Mouse (Mus musculus) embryonic facial prominence, embryonic 15.5 days (tissue): ENCODE measurements around the gene Inafm2. TPM values are rescaled to one million over a fixed set of nuclear protein-coding genes. Genes with fewer than 3 reads are reported as not detected.

Source experiments
- ATAC-seq: fragments of 200-750 bp; cut with Nextera tagmentation; 2 replicates; pipeline ENCODE4 v1.8.0; 2017; ENCODE audit warnings: low read depth, moderate TSS enrichment; ENCODE audit not compliant: insufficient number of reproducible peaks, low FRiP score, low TSS enrichment
- H3K27ac ChIP-seq: fragments of 300-500 bp; sonication (generic); replicated peaks from 2 replicates; pipeline ENCODE4 v1.5.1; 2015; ENCODE audit warnings: mild to moderate bottlenecking, inconsistent platforms
- H3K27me3 ChIP-seq: fragments of 300-500 bp; sonication (generic); 2 replicates; pipeline ENCODE4 v1.6.1; 2015; ENCODE audit warnings: inconsistent platforms
- H3K36me3 ChIP-seq: fragments of 300-500 bp; sonication (generic); 2 replicates; pipeline ENCODE4 v1.6.1; 2015; ENCODE audit warnings: mild to moderate bottlenecking, inconsistent platforms
- H3K4me1 ChIP-seq: fragments of 300-500 bp; sonication (generic); 2 replicates; pipeline ENCODE4 v1.6.1; 2015; ENCODE audit warnings: inconsistent platforms
- H3K4me2 ChIP-seq: fragments of 300-500 bp; sonication (generic); replicated peaks from 2 replicates; pipeline ENCODE4 v1.6.1; 2015; ENCODE audit warnings: mild to moderate bottlenecking, inconsistent platforms
- H3K4me3 ChIP-seq: fragments of 300-500 bp; sonication (generic); replicated peaks from 2 replicates; pipeline ENCODE4 v1.5.1; 2015; ENCODE audit warnings: mild to moderate bottlenecking, inconsistent platforms
- H3K9ac ChIP-seq: fragments of 300-500 bp; sonication (generic); 2 replicates; pipeline ENCODE4 v1.6.1; 2015; ENCODE audit warnings: inconsistent platforms
- H3K9me3 ChIP-seq: fragments of 300-500 bp; sonication (generic); replicated peaks from 2 replicates; pipeline ENCODE4 v1.6.1; 2016; ENCODE audit warnings: inconsistent platforms
- WGBS: fragments of 180-500 bp; shearing (Covaris S2); methylation state at CpG from one replicate; pipeline ENCODE4 v1.1.7; 2015; 5-methylcytosine and 5-hydroxymethylcytosine counted together
- polyA plus RNA-seq: library from polyadenylated mRNA; unstranded; fragments of >200 nt; fragmentation: Nextera tagmentation; extraction: Ambion mirVana; gene quantifications from 2 replicates; pipeline ENCODE4 v1.2.1, GENCODE M21; 2015

Gene Inafm2
- polyA plus RNA-seq, 1 experiment from 2014 or later = 15.9 TPM

DNA sequence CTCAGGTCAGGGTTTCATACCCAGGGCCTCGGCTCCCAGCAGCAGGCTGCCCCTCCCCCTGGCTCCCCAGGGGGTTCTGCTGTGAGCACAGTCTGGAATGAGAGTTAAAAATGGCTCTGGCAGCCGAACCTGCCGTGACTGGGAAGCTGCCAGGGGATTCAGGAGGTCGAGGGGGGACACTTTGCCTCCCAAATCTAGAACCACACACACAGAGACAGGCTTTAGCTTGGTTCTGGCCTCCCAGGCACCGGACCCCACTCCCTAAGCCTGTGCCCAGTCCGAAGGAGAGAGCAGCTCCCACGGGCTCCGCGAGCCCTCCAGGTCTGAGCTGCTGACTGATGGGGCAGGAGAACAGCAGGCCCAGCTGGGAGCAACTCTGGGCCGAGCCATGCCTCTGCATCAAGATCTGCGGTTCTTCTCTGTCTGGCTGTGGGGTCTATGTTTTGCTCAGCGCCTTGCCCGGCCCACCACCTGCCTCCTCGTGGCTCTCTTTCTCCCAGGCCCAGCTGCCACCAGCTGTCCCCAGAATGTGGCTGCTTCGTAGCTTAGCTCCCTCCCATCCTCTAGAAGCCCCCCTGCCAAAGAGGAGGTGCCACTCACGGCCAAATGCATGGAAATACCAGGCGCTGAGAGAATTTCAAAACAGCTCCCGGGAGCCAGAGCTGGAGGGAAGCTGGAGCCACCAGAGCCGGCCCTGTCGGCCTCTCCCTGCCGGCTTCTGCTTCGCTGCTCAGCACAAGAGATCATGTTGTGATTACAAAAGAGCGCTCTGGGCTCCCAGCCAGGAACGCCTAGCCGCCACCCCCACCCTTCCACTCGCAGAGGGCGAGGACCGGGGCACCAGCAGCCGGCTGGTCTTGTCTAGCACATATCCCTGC is 16.6 kb downstream of the Inafm2 start, which contains the start of gene Ccdc9b:
Gene Ccdc9b (minus strand): TSS at position 756 of the 878 bp plus-strand sequence.
- peaks cover 51% of the 10 kb centered on the region for H3K4me1 ChIP-seq
- 4% methylated on average over 29 of the region's 29 CpGs for WGBS
- peak within 1 kb of the TSS; percentile 50 for H3K4me2 ChIP-seq
- peak within 1 kb of the TSS; percentile 91 for H3K27ac ChIP-seq
- H3K27me3 ChIP-seq = no peaks in the 10 kb centered on the region; the same call in 1 of the 2 replicates
- peak within 1 kb of the TSS; percentile 21; the same call in 1 of the 2 replicates for H3K9ac ChIP-seq
- H3K9me3 ChIP-seq = no peaks in the 10 kb centered on the region
- peak within 1 kb of the TSS; percentile 21 for H3K4me3 ChIP-seq
- peak; percentile 71 for ATAC-seq
- H3K36me3 ChIP-seq = no peaks in the 10 kb centered on the region

DNA sequence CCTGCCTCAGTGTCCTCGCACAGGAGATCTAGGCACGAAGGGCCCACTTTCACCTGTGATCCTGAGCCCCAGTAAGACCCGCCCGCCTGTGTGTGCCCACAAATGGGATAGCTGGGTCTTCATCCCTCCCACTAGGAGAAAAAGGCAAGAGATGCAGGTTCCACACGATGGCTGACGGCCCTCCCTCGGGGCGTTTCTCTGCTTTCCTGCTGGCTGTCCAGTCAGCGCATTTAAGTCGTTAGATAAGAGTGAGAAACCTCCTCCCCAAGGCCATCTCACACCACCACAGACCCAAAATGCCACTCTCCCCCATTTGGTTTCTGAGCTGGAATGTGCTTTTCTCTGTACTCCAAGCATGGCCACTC is 17.2 kb downstream of the Inafm2 start:
- Histone ChIP-seq H3K9me3 (no peaks in the 10 kb centered on the region), H3K4me2 (peak overlapping the region; percentile 50), H3K27me3 (no peaks in the 10 kb centered on the region; the same call in 1 of the 2 replicates), H3K27ac (peak overlapping the region; percentile 91), H3K4me1 (peaks cover 47% of the 10 kb centered on the region), H3K4me3 (peak overlapping the region; percentile 21; the same call in 1 of the 2 replicates), H3K36me3 (no peaks in the 10 kb centered on the region), H3K9ac (0 out of 2 replicates have a peak overlapping the region, but pooled peaks have one; percentile 21)
- 20% methylated on average over 10 of the region's 10 CpGs for WGBS
- no peak for ATAC-seq

- H3K4me2 ChIP-seq = no peak overlapping the region
- H3K9ac ChIP-seq = no peak overlapping the region
- no peaks in the 10 kb centered on the region; the same call in 1 of the 2 replicates for H3K27me3 ChIP-seq
- 67% methylated on average over 7 of the region's 7 CpGs for WGBS
- no peak for ATAC-seq
- H3K4me3 ChIP-seq = no peak overlapping the region
- H3K4me1 ChIP-seq = peaks cover 42% of the 10 kb centered on the region
- peak overlapping the region; percentile 91 for H3K27ac ChIP-seq
- H3K9me3 ChIP-seq = no peaks in the 10 kb centered on the region
- no peaks in the 10 kb centered on the region for H3K36me3 ChIP-seq
Measured at GRCm38 (mm10) chr2:118763469-118763868, 17.9 kb downstream of the Inafm2 start.

GRCm38 (mm10) chr2:118764094-118764831 is 18.7 kb downstream of the Inafm2 start:
- WGBS = 12% methylated on average over 11 of the region's 11 CpGs
- H3K36me3 ChIP-seq = no peaks in the 10 kb centered on the region
- no peak overlapping the region for H3K27ac ChIP-seq
- no peaks in the 10 kb centered on the region for H3K9me3 ChIP-seq
- peaks cover 37% of the 10 kb centered on the region for H3K4me1 ChIP-seq
- H3K27me3 ChIP-seq = no peaks in the 10 kb centered on the region; the same call in 1 of the 2 replicates
- 0 out of 2 replicates have a peak overlapping the region, but pooled peaks have one; percentile 17 for H3K4me2 ChIP-seq
- no peak for ATAC-seq
- no peak overlapping the region for H3K4me3 ChIP-seq
- H3K9ac ChIP-seq = no peak overlapping the region

- no peaks in the 10 kb centered on the region for H3K36me3 ChIP-seq
- peaks cover 33% of the 10 kb centered on the region for H3K4me1 ChIP-seq
- H3K27me3 ChIP-seq = no peaks in the 10 kb centered on the region
- 70% methylated on average over 5 of the region's 5 CpGs for WGBS
- no peaks in the 10 kb centered on the region for H3K9me3 ChIP-seq
- H3K4me2 ChIP-seq = no peak overlapping the region
- ATAC-seq = no peak
- no peak overlapping the region for H3K27ac ChIP-seq
- H3K9ac ChIP-seq = no peak overlapping the region
- no peak overlapping the region for H3K4me3 ChIP-seq
Measured at GRCm38 (mm10) chr2:118764875-118765274, 19.3 kb downstream of the Inafm2 start.

DNA sequence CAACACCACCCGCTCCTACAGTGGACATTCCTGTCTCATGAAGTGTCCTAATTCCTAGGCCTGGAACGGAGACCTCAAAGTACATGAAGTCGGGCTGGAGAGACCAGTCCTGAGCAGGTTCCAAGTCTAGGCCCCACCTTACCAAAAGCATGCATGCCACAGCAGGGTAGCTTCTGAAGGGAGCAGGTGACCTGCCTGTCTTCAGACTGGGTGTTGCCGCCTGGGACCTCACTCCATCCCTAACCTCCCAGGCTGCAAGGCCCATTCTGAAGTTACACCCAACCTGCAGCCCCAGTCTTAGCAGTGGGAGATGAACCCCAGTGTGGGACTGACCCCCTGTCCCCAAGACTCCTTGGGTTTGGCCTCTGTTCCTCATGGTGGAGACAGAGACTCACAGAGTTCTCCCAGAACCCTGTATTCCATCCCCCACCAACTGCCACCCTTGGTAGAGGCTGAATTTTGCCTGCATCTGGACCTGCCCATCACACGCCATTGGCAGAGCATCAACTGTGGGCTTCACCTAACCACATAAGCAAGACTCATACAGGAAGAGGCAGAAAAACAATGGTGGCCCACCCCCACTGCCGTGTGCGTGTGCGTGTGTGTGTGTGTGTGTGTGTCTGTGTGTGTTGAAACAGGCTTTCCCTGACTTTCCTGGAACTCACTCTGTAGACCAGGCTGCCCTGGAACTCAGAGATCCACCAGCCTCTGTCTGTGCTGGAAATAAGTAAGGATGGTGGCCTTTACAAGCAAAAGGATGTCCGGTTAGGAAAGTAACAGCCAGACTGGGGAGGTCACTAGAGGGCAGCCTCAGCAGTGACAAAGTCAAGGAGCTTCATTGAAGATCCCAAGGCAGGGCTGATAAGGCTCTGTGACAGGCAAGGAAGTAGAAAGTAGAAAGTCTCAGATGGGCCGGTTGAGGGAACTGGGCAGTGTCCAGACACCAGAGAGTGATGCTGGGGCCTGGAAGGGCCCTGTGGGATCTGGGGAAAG is 20.8 kb downstream of the Inafm2 start:
- H3K9me3 ChIP-seq = no peaks in the 10 kb centered on the region
- no peak for ATAC-seq
- no peaks in the 10 kb centered on the region for H3K27me3 ChIP-seq
- no peak overlapping the region for H3K27ac ChIP-seq
- H3K36me3 ChIP-seq = no peaks in the 10 kb centered on the region
- H3K4me3 ChIP-seq = no peak overlapping the region
- WGBS = 68% methylated on average over 10 of the region's 10 CpGs
- peaks cover 27% of the 10 kb centered on the region for H3K4me1 ChIP-seq
- no peak overlapping the region for H3K9ac ChIP-seq
- no peak overlapping the region for H3K4me2 ChIP-seq

DNA sequence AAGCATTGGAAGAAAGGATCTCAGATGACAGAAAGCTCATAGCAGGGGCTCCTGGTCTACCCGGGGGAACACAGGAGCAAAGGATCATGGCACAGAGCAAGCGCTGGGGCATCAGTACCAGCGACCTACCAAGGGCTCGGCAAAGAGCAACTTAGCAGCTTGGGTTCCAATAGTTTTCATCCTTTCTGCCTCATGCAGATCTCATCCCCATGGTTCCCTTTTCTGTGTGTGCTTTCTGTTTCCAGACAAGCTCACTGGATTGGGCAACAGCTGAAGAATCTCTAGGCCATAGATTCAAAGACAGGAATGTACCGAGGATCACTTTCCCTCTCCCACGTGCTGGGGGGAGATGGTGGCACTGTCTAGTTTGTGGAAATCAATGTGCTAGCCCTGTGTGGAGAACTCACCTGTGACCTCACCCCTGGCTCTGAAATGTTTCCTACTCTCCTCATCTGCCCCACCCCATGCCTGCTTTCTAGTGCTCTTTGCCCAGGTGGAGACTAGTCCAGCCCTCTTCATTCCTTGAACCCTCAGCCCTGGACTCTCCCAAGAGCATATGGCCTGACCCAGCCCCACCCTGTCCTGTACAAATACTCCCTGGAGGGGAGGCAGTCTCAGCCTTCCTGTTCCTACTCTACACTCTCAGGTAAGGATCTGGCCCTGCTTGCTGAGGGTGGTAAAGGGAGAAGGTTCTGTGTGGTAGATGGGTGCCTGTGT is 26.8 kb downstream of the Inafm2 start, which contains the start of gene Phgr1:
Gene Phgr1 (plus strand): TSS at position 612 of the 717 bp plus-strand sequence.
- ATAC-seq = no peak
- Histone ChIP-seq H3K27ac (no peak within 1 kb of the TSS), H3K9ac (no peak within 1 kb of the TSS), H3K36me3 (no peaks in the 10 kb centered on the region), H3K9me3 (no peaks in the 10 kb centered on the region), H3K4me2 (no peak within 1 kb of the TSS), H3K4me1 (0 out of 2 replicates have a peak, but pooled peaks cover 5% of the 10 kb centered on the region), H3K27me3 (no peaks in the 10 kb centered on the region; the same call in 1 of the 2 replicates), H3K4me3 (no peak within 1 kb of the TSS)
- 74% methylated on average over 6 of the region's 6 CpGs for WGBS

- Histone ChIP-seq H3K27me3 (no peaks in the 10 kb centered on the region; the same call in 1 of the 2 replicates), H3K4me2 (no peak overlapping the region), H3K9me3 (no peaks in the 10 kb centered on the region), H3K36me3 (no peaks in the 10 kb centered on the region), H3K9ac (no peak overlapping the region), H3K4me1 (peaks cover 12% of the 10 kb centered on the region), H3K27ac (no peak overlapping the region), H3K4me3 (no peak overlapping the region)
- 71% methylated on average over 2 of the region's 2 CpGs for WGBS
- no peak for ATAC-seq
Measured at GRCm38 (mm10) chr2:118774536-118774935, 29.0 kb downstream of the Inafm2 start.

DNA sequence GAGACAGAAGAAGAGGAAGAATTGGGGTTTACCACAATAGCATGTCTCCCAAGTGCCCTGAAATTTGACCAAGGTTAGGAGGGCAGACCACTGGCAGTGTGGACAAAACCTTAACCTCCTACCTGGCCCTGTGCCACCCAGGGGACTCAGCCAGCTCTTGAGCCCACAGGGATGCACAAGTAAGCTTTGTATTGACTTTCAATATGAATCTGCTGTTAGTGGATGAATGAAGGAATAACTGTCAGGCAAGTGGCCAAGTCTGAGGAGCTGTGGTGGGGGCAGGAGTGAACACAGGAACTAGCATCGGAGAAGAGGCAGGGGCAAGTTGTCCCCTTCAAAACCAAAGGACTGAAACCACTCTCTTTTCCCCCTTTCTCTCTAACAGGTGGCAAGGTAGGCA is 29.8 kb downstream of the Inafm2 start:
- H3K27me3 ChIP-seq = peaks cover 2% of the 10 kb centered on the region; the same call in 1 of the 2 replicates
- H3K27ac ChIP-seq = no peak overlapping the region
- no peaks in the 10 kb centered on the region for H3K36me3 ChIP-seq
- H3K4me3 ChIP-seq = no peak overlapping the region
- no peak for ATAC-seq
- no peak overlapping the region for H3K4me2 ChIP-seq
- no peaks in the 10 kb centered on the region for H3K9me3 ChIP-seq
- WGBS = 56% methylated on average over 1 of the region's 1 CpGs
- H3K9ac ChIP-seq = no peak overlapping the region
- peaks cover 18% of the 10 kb centered on the region for H3K4me1 ChIP-seq

DNA sequence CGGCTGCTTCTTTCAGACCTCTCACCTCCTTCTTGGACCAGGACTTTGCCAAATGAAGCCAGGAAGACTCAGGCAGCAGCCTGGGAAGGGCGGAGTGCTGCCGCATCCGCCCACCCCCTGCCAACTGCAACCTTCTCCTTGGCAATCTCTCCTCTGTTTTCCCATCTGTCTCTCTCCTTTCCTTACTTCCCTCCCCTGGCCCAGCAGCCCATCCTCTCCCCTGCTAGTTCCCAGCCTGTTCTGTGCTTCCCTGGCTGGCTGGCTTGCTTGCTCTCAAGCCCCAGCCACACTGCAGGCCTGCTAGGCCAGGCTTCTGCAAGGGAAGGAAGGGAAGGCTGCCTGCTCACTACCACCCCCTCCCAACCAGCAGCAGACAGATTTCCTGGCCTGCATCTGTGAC is 30.3 kb downstream of the Inafm2 start:
- no peak for ATAC-seq
- WGBS = 59% methylated on average over 4 of the region's 4 CpGs
- Histone ChIP-seq H3K27me3 (peaks cover 2% of the 10 kb centered on the region; the same call in 1 of the 2 replicates), H3K27ac (no peak overlapping the region), H3K9ac (no peak overlapping the region), H3K9me3 (no peaks in the 10 kb centered on the region), H3K4me2 (no peak overlapping the region), H3K36me3 (no peaks in the 10 kb centered on the region), H3K4me3 (no peak overlapping the region), H3K4me1 (peaks cover 18% of the 10 kb centered on the region)
